Comparison of ENCODE assay signal across 38 mouse cellular contexts in genomic region chr3:145000912-145001311, GRCm38 (mm10). TPM values are rescaled to one million over a fixed set of nuclear protein-coding genes. Genes with fewer than 3 reads are reported as not detected.
"Had no signal": no experiment of that assay in that cellular context is flagged by ENCODE, and none has a peak within 500 bp of the region (broad histone marks: within the 10 kb centered on the region; RNA-seq: fewer than 3 reads in every experiment).

No protein-coding gene starts in this region.

- H3K36me3 ChIP-seq: limb, embryonic 10.5 days; limb, embryonic 12.5 days; limb, embryonic 13.5 days; limb, embryonic 15.5 days; liver, embryonic 12.5 days; liver, embryonic 13.5 days; liver, embryonic 15.5 days; lung, embryonic 15.5 days; midbrain, embryonic 10.5 days; midbrain, embryonic 12.5 days; midbrain, embryonic 13.5 days; midbrain, embryonic 15.5 days; neural tube, embryonic 12.5 days had no signal

- H3K9me3 ChIP-seq: limb, embryonic 10.5 days; limb, embryonic 12.5 days; limb, embryonic 13.5 days; limb, embryonic 15.5 days; liver, embryonic 12.5 days; liver, embryonic 13.5 days; liver, embryonic 15.5 days; lung, embryonic 15.5 days; megakaryocyte, embryonic 14.5 days; midbrain, embryonic 10.5 days; midbrain, embryonic 12.5 days; midbrain, embryonic 13.5 days; midbrain, embryonic 15.5 days; neural tube, embryonic 12.5 days had no signal

- DNase-seq: left cerebral cortex, postnatal 4 days; liver; liver, embryonic 13.5 days; liver, postnatal 0 days; lung, adult 18-20 months; lung, adult 2 months; lung, embryonic 14.5 days; lung, postnatal 10 days; lung, postnatal 14 days; lung, postnatal 36 days; lung, postnatal 4 days; midbrain, embryonic 14.5 days had no signal

- H3K4me3 ChIP-seq: limb, embryonic 10.5 days; limb, embryonic 12.5 days; limb, embryonic 13.5 days; limb, embryonic 15.5 days; liver, embryonic 12.5 days; liver, embryonic 13.5 days; liver, embryonic 15.5 days; lung, embryonic 15.5 days; megakaryocyte, embryonic 14.5 days; midbrain, embryonic 10.5 days; midbrain, embryonic 12.5 days; midbrain, embryonic 13.5 days; midbrain, embryonic 15.5 days; neural tube, embryonic 12.5 days had no signal

- H3K4me2 ChIP-seq: limb, embryonic 12.5 days; limb, embryonic 13.5 days; limb, embryonic 15.5 days; liver, embryonic 11.5 days; liver, embryonic 12.5 days; liver, embryonic 13.5 days; liver, embryonic 15.5 days; lung, embryonic 14.5 days; lung, embryonic 15.5 days; midbrain, embryonic 11.5 days; midbrain, embryonic 12.5 days; midbrain, embryonic 13.5 days; midbrain, embryonic 15.5 days; neural tube, embryonic 12.5 days had no signal

- H3K27ac ChIP-seq: limb, embryonic 10.5 days; limb, embryonic 12.5 days; limb, embryonic 13.5 days; limb, embryonic 15.5 days; liver, embryonic 12.5 days; liver, embryonic 13.5 days; liver, embryonic 14.5 days; liver, embryonic 15.5 days; lung, embryonic 15.5 days; macrophage; midbrain, embryonic 10.5 days; midbrain, embryonic 12.5 days; midbrain, embryonic 13.5 days; midbrain, embryonic 15.5 days; neural tube, embryonic 12.5 days had no signal

- ATAC-seq: liver, embryonic 12.5 days; liver, postnatal 0 days; lung, postnatal 0 days; midbrain, embryonic 13.5 days; midbrain, embryonic 15.5 days; midbrain, embryonic 16.5 days had no signal

- H3K9ac ChIP-seq: limb, embryonic 12.5 days; limb, embryonic 13.5 days; limb, embryonic 15.5 days; liver, embryonic 12.5 days; liver, embryonic 13.5 days; liver, embryonic 14.5 days; liver, embryonic 15.5 days; liver, postnatal 0 days; lung, embryonic 14.5 days; lung, embryonic 15.5 days; midbrain, embryonic 12.5 days; midbrain, embryonic 13.5 days; midbrain, embryonic 15.5 days; neural tube, embryonic 12.5 days had no signal

- H3K4me1 ChIP-seq: limb, embryonic 10.5 days; limb, embryonic 12.5 days; limb, embryonic 13.5 days; limb, embryonic 15.5 days; liver, embryonic 12.5 days; liver, embryonic 13.5 days; liver, embryonic 15.5 days; lung, embryonic 15.5 days; megakaryocyte, embryonic 14.5 days; midbrain, embryonic 10.5 days; midbrain, embryonic 12.5 days; midbrain, embryonic 13.5 days; midbrain, embryonic 15.5 days; neural tube, embryonic 12.5 days had no signal

- H3K27me3 ChIP-seq: limb, embryonic 12.5 days; limb, embryonic 13.5 days; limb, embryonic 15.5 days; liver, embryonic 12.5 days; liver, embryonic 13.5 days; liver, embryonic 15.5 days; lung, embryonic 15.5 days; megakaryocyte, embryonic 14.5 days; midbrain, embryonic 12.5 days; midbrain, embryonic 13.5 days; midbrain, embryonic 15.5 days; neural tube, embryonic 12.5 days had no signal

RNA-seq across cellular contexts. Expression of gene Clca4a, which starts 26.1 kb away (rescaled TPM):
- polyA plus RNA-seq: limb, embryonic 10.5 days; limb, embryonic 11.5 days; limb, embryonic 12.5 days; limb, embryonic 14.5 days; liver, adult 2 months; liver, embryonic 11.5 days; liver, embryonic 12.5 days; liver, embryonic 13.5 days; liver, embryonic 14.5 days; liver, embryonic 15.5 days; liver, embryonic 16.5 days; liver, postnatal 0 days; lung, adult 2 months; lung, embryonic 14.5 days; lung, embryonic 15.5 days; lung, embryonic 16.5 days; lung, postnatal 0 days; macrophage; midbrain, embryonic 10.5 days; midbrain, embryonic 11.5 days; midbrain, embryonic 12.5 days; midbrain, embryonic 13.5 days; midbrain, embryonic 14.5 days; midbrain, embryonic 16.5 days; neural tube, embryonic 11.5 days; neural tube, embryonic 12.5 days had no signal

RNA-seq across cellular contexts. Expression of gene Clca1, which starts 31.7 kb away (rescaled TPM):
- polyA plus RNA-seq: limb, embryonic 12.5 days; liver, embryonic 11.5 days; liver, embryonic 13.5 days; liver, embryonic 14.5 days; liver, postnatal 0 days; lung, embryonic 14.5 days; lung, embryonic 15.5 days; lung, embryonic 16.5 days; lung, postnatal 0 days; macrophage; midbrain, embryonic 10.5 days; midbrain, embryonic 11.5 days; midbrain, embryonic 12.5 days; midbrain, embryonic 13.5 days; midbrain, embryonic 14.5 days; midbrain, embryonic 15.5 days; midbrain, embryonic 16.5 days; midbrain, postnatal 0 days; neural tube, embryonic 11.5 days; neural tube, embryonic 12.5 days had no signal
